Mouse (Mus musculus) heart, embryonic 13.5 days (tissue): ENCODE data around the gene Hdac8. TPM values are rescaled to one million over a fixed set of nuclear protein-coding genes. Genes with fewer than 3 reads are reported as not detected.

ENCODE experiments used
- ATAC-seq: fragments of 200-750 bp; cut with Nextera tagmentation; 2 replicates; pipeline ENCODE4 v1.8.0; 2017; ENCODE audit warnings: moderate TSS enrichment; ENCODE audit not compliant: insufficient number of reproducible peaks, low FRiP score, low TSS enrichment; ENCODE audit errors: extremely low read depth
- H3K27ac ChIP-seq: fragments of 300-500 bp; sonication (generic); replicated peaks from 2 replicates; pipeline ENCODE4 v1.5.1; 2015; ENCODE audit warnings: moderate library complexity, mild to moderate bottlenecking, inconsistent platforms
- H3K27me3 ChIP-seq: fragments of 300-500 bp; sonication (generic); replicated peaks from 2 replicates; pipeline ENCODE4 v1.6.1; 2015; ENCODE audit warnings: mild to moderate bottlenecking, inconsistent platforms
- H3K36me3 ChIP-seq: fragments of 300-500 bp; sonication (generic); 2 replicates; pipeline ENCODE4 v1.6.1; 2015; ENCODE audit warnings: mild to moderate bottlenecking, inconsistent platforms
- H3K4me1 ChIP-seq: fragments of 300-500 bp; sonication (generic); 2 replicates; pipeline ENCODE4 v1.6.1; 2015; ENCODE audit warnings: inconsistent platforms
- H3K4me2 ChIP-seq: fragments of 300-500 bp; sonication (generic); 2 replicates; pipeline ENCODE4 v1.6.1; 2015; ENCODE audit warnings: inconsistent platforms, mild to moderate bottlenecking, moderate library complexity
- H3K4me3 ChIP-seq: fragments of 300-500 bp; sonication (generic); 2 replicates; pipeline ENCODE4 v1.5.1; 2015; ENCODE audit warnings: moderate library complexity, mild to moderate bottlenecking, inconsistent platforms
- H3K9ac ChIP-seq: fragments of 300-500 bp; sonication (generic); 2 replicates; pipeline ENCODE4 v1.6.1; 2015; ENCODE audit warnings: inconsistent platforms, mild to moderate bottlenecking, moderate library complexity
- H3K9me3 ChIP-seq: fragments of 300-500 bp; sonication (generic); 2 replicates; pipeline ENCODE4 v1.6.1; 2016; ENCODE audit warnings: inconsistent platforms
- WGBS: fragments of 180-500 bp; shearing (Covaris S2); methylation state at CpG from one replicate; pipeline ENCODE4 v1.1.7; 2015; ENCODE audit warnings: mixed read lengths; 5-methylcytosine and 5-hydroxymethylcytosine counted together
- microRNA-seq: library from miRNA; unstranded; fragments of <30 nt; microRNA quantifications from one replicate; pipeline ENCODE4, GENCODE M21; 2016
- polyA plus RNA-seq: library from polyadenylated mRNA; unstranded; fragments of >200 nt; fragmentation: Nextera tagmentation; extraction: Ambion mirVana; gene quantifications from 2 replicates; pipeline ENCODE4 v1.2.1, GENCODE M21; 2015

The Hdac8 gene
- polyA plus RNA-seq, 1 experiment from 2014 or later: 5.8 TPM

DNA sequence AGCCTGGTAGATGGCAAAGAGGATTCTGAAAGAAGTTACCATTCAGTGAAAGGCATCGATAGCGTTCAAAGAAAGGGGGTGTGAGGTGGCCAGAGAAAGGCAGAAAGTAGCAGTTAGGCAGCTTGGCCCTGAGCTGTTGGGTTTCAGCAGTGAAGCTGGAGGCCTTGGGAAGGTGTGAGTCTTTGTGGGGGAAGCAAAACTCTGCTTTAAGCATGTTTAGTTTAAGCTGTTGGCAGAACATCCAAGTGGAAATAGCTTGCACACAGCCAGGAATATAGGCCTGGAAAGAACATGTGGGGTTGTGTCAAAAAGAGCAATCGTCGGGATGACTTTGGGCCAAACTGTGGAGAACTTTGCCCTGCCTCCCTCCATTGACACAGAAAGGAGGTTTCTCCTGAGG, 245.4 kb downstream of the Hdac8 start:
- no peaks in the 10 kb centered on the region for H3K4me1 ChIP-seq
- 87% methylated on average over 4 of the region's 4 CpGs for WGBS
- H3K36me3 ChIP-seq: no peaks in the 10 kb centered on the region
- no peaks in the 10 kb centered on the region for H3K9me3 ChIP-seq
- H3K27me3 ChIP-seq: peaks cover 49% of the 10 kb centered on the region
- no peak overlapping the region for H3K4me2 ChIP-seq
- H3K27ac ChIP-seq: no peak overlapping the region
- no peak for ATAC-seq
- no peak overlapping the region for H3K9ac ChIP-seq
- H3K4me3 ChIP-seq: no peak overlapping the region

DNA sequence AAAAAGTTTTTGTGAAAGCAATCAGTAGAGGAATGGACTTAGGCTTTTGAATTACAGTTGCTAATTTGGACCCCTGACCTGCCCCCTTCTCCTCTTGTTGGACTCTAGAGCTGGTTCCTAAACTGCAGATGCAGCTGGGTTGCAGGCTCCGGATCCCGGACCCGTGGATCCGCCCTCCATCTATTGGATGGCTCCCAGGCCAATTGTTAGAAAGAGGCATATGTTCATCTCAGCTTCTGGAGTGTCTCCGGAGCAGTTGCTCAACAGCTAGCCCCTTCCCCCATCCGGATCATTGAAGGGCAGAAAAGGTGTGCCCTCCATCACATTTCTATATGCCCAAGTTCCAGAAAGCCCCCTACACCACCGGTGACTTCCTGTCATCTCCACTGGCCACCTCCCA, 251.3 kb downstream of the Hdac8 start:
- 0 out of 2 replicates have a peak overlapping the region, but pooled peaks have one; percentile 28 for H3K9ac ChIP-seq
- H3K4me2 ChIP-seq: peak overlapping the region; percentile 77
- no peak for ATAC-seq
- H3K4me3 ChIP-seq: peak overlapping the region; percentile 67
- 0 out of 2 replicates have a peak overlapping the region, but pooled peaks have one; percentile 15 for H3K27ac ChIP-seq
- H3K36me3 ChIP-seq: no peaks in the 10 kb centered on the region
- 15% methylated on average over 7 of the region's 7 CpGs for WGBS
- H3K4me1 ChIP-seq: 0 out of 2 replicates have a peak, but pooled peaks cover 4% of the 10 kb centered on the region
- peaks cover 58% of the 10 kb centered on the region for H3K27me3 ChIP-seq
- no peaks in the 10 kb centered on the region for H3K9me3 ChIP-seq

DNA sequence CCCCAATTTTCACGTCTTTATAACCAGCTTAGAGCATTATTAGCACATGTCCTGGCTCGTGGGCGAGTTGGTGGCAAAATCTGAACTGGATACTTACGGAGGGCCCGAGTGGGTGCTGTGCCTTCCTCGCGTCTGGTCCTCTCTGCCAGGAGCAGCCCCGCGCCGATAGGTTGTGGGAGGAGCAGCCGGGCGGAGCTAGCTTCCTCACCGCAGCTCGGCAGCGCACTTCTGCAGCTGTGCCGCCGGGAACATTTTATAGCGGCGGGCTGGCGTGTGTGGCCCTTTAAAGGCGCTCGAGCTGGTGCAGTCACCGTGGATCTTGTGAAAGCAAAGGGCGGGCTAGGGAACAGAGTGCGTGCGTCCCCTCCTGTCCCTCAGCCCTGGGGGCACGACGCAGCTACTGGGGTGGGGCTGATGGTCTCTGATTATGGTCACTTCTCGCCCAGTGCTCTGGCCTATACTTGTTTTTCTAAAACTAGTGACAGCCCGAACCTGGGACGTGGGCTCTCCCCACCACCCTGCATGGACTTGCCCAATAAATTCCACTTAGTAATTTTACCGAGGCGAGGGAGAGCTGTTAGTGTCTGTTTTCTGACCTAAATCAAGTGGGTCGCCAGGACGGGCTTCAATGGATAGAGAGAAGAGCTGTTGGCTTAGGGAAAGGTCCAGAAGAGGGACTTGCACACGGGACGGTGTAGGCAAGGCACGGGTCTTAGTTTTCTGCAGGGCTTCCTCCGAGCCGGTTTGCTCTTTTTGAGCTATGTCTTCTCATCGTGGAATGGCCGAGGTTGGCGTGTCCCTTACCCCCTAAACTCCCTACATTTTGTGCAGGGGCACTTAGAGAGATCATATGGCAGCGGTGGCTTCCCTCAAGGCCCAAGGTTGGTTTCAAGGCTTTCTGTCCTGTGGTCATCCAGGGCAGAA, 253.0 kb downstream of the Hdac8 start, which contains the start of gene Cited1:
Gene Cited1 (minus strand): TSS at position 245 of the 924 bp plus-strand sequence.
- ATAC-seq: peak; percentile 52
- peak within 1 kb of the TSS; percentile 84 for H3K9ac ChIP-seq
- H3K4me2 ChIP-seq: peak within 1 kb of the TSS; percentile 77
- 12% methylated on average over 44 of the region's 44 CpGs for WGBS
- 0 out of 2 replicates have a peak, but pooled peaks cover 4% of the 10 kb centered on the region for H3K4me1 ChIP-seq
- peaks cover 71% of the 10 kb centered on the region for H3K27me3 ChIP-seq
- peaks cover 7% of the 10 kb centered on the region for H3K36me3 ChIP-seq
- peak within 1 kb of the TSS; percentile 67 for H3K4me3 ChIP-seq
- no peaks in the 10 kb centered on the region for H3K9me3 ChIP-seq
- H3K27ac ChIP-seq: peak within 1 kb of the TSS; percentile 74

DNA sequence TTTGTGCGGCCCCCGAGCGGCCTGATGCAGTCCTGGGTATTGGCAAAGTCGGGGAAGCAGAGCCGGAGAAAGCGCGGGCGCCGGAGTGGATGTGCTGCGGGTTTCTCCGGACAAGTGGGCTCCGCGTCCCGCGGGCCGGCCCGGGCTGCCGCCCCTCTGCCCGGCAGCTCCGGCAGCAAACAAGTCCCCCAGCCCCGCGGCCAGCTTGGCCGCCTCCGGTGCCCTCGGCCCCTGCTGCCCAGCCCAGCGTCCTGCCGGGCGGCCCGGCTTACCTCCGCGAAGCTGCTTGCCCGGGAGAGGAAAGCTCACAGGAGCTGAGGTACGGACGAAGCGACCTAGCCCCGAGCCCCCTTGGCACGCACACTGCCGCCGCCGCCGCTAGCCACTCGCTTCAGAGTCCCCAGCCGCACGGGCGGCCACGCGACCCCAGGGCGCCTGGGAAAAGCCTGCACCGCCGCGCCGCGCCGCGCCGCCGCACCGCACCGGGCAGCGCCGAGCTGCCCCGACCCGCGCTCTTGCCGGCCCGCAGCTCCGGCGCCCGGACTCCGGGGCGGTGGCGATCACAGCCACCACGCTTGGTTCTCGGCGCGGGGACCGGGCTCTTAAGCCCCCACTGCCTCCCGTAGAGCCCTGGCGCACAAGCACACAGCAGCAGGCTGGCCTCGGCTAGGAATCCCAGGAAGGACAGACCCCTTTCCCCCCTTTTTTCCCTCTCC, 253.8 kb downstream of the Hdac8 start:
- peak overlapping the region; percentile 77 for H3K4me2 ChIP-seq
- H3K27me3 ChIP-seq: peaks cover 78% of the 10 kb centered on the region
- 12% methylated on average over 58 of the region's 80 CpGs for WGBS
- peak overlapping the region; percentile 74 for H3K27ac ChIP-seq
- peak overlapping the region; percentile 67 for H3K4me3 ChIP-seq
- 0 out of 2 replicates have a peak, but pooled peaks cover 4% of the 10 kb centered on the region for H3K4me1 ChIP-seq
- peak overlapping the region; percentile 84 for H3K9ac ChIP-seq
- no peak for ATAC-seq
- no peaks in the 10 kb centered on the region for H3K9me3 ChIP-seq
- H3K36me3 ChIP-seq: peaks cover 11% of the 10 kb centered on the region

DNA sequence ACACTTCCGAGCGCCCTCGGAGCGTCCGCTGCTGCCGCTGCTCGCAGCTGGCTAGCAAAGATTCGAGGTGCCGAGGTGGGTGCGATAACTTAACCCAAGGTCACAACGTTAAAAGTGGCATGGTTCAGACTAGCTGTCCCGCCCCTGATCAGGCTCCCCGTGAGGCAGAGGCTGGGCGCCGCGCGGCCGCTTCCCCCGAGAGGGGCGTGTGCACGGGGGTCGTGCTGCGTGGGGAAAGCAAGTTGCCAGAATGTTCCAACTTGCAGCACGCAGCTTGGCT, 254.3 kb downstream of the Hdac8 start:
- WGBS: 11% methylated on average over 24 of the region's 24 CpGs
- H3K27me3 ChIP-seq: peaks cover 82% of the 10 kb centered on the region
- H3K27ac ChIP-seq: peak overlapping the region; percentile 74
- peak overlapping the region; percentile 67 for H3K4me3 ChIP-seq
- peak overlapping the region; percentile 77 for H3K4me2 ChIP-seq
- no peaks in the 10 kb centered on the region for H3K9me3 ChIP-seq
- peaks cover 11% of the 10 kb centered on the region for H3K36me3 ChIP-seq
- ATAC-seq: no peak
- peak overlapping the region; percentile 84 for H3K9ac ChIP-seq
- 0 out of 2 replicates have a peak, but pooled peaks cover 4% of the 10 kb centered on the region for H3K4me1 ChIP-seq

DNA sequence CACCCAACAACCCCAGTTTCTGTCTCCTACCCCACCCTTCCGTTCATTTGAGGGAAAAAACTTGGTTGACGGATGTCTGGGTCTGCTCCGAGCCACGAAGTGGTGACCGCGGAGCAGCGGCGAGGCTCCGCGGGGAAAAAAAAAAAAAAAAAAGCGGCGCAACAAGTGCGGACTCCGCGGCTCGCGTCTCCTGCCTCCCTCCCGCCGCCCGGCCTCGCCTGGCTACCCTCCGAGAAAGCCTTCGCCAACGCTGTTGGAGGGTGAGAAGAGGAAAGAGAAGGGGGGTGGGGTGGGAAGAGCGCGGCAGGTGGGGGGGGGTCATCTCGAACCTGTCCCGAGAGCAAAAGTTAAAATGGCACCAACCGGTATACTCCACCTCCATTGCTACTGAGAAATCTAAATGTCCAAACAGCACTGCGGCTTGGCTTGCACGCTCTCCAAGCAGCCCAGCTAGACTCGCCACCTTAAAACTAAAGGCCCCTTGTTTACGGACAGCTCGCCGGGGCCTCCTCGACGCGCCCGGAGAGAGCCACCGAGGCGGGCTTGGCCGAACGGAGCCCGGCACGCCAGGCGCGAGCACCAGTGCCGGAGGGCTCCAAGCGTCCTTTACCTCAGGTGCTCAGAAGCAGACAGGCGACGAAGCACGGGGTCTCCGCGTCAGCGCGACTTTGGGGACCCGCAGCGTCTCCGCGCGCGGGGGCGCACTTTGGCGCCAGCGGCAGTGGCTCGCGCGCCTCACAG, 254.8 kb downstream of the Hdac8 start:
- Histone ChIP-seq H3K9ac (peak overlapping the region; percentile 84), H3K27me3 (peaks cover 82% of the 10 kb centered on the region), H3K36me3 (peaks cover 11% of the 10 kb centered on the region), H3K9me3 (no peaks in the 10 kb centered on the region), H3K4me1 (0 out of 2 replicates have a peak, but pooled peaks cover 4% of the 10 kb centered on the region), H3K4me3 (peak overlapping the region; percentile 67), H3K4me2 (peak overlapping the region; percentile 77), H3K27ac (peak overlapping the region; percentile 74)
- no peak for ATAC-seq
- WGBS: 10% methylated on average over 42 of the region's 68 CpGs

DNA sequence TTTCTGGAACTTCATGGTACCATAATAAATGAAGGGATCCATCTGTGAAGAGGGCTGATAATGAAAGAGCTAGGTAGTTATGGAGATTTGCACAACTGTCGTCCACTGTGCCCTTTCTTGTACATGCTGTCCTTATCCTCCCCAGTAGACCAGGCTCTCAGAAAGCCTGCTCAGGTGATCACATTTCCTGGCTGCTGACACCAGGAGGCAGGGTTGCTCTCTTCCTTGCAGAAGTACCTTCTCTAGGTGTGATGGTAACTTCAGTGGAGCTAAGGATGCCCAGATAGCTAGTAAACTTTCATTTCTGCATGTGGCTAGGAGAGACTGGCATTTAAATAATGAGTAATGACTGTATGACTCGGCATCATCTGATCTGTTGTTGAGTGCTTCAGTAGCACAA, 260.8 kb downstream of the Hdac8 start:
- H3K27me3 ChIP-seq: peaks cover 62% of the 10 kb centered on the region
- H3K27ac ChIP-seq: no peak overlapping the region
- H3K36me3 ChIP-seq: peaks cover 11% of the 10 kb centered on the region
- H3K9me3 ChIP-seq: no peaks in the 10 kb centered on the region
- H3K4me3 ChIP-seq: no peak overlapping the region
- no peaks in the 10 kb centered on the region for H3K4me1 ChIP-seq
- WGBS: 46% methylated on average over 2 of the region's 2 CpGs
- no peak overlapping the region for H3K9ac ChIP-seq
- H3K4me2 ChIP-seq: no peak overlapping the region
- no peak for ATAC-seq

Small RNA genes within 50 kb of the gene (microRNA-seq; reads per million reads assigned to microRNA genes)
- not detected for gene Gm26318

Other genes starting within 250 kb of the Hdac8 start
- 9.1 and 9.7 TPM in 2 replicates for gene Phka1, start 138.9 kb upstream of the Hdac8 start, polyA plus RNA-seq
- not detected in 2 replicates for gene Gm3880, start 181.6 kb upstream of the Hdac8 start, polyA plus RNA-seq
- gene Gm9112, start 202.3 kb upstream of the Hdac8 start, polyA plus RNA-seq: not detected in 2 replicates
- gene Dmrtc1b, start 202.5 kb upstream of the Hdac8 start, polyA plus RNA-seq: not detected in 2 replicates